Mouse (Mus musculus): ENCODE data around the gene Srek1ip1. TPM values are rescaled to one million over a fixed set of nuclear protein-coding genes. Genes with fewer than 3 reads are reported as not detected.

Srek1ip1 gene
- total and polyA plus RNA-seq, 2 experiments = 5.1 to 6.7 TPM

GRCm38 (mm10) chr13:104821908-104822307, 29.6 kb downstream of the Srek1ip1 start:
- TF ChIP-seq CTCF (IDR thresholded peaks at IDR 0.05; ENCODE audit: low read depth, low read length) (no peak), POLR2A (IDR thresholded peaks at IDR 0.05; ENCODE audit: extremely low read depth, insufficient read depth, low read length) (no peak)
- 93% methylated on average over 1 of the region's 1 CpGs for WGBS
- no peak overlapping the region for H3K27ac ChIP-seq (replicated peaks; ENCODE audit: insufficient read depth, low read depth, low read length)
- no peak for DNase-seq (ENCODE audit: extremely low read depth, low read depth, low spot score)
- H3K36me3 ChIP-seq (ENCODE audit: control insufficient read depth, insufficient read depth, low read length) = peaks cover under 1% of the 10 kb centered on the region
- H3K9ac ChIP-seq (ENCODE audit: low read depth, low read length) = no peak overlapping the region
- H3K4me1 ChIP-seq (ENCODE audit: control insufficient read depth, insufficient read depth, low read length) = no peaks in the 10 kb centered on the region; the same call in 1 of the 2 replicates
- no peak overlapping the region for H3K4me3 ChIP-seq (ENCODE audit: insufficient read depth, low read depth, low read length)
- H3K79me2 ChIP-seq (ENCODE audit: control insufficient read depth, insufficient read depth, low read length) = peaks cover 8% of the 10 kb centered on the region; the same call in 1 of the 2 replicates
- no peaks in the 10 kb centered on the region for H3K27me3 ChIP-seq (ENCODE audit: control insufficient read depth, insufficient read depth, low read length)

DNA sequence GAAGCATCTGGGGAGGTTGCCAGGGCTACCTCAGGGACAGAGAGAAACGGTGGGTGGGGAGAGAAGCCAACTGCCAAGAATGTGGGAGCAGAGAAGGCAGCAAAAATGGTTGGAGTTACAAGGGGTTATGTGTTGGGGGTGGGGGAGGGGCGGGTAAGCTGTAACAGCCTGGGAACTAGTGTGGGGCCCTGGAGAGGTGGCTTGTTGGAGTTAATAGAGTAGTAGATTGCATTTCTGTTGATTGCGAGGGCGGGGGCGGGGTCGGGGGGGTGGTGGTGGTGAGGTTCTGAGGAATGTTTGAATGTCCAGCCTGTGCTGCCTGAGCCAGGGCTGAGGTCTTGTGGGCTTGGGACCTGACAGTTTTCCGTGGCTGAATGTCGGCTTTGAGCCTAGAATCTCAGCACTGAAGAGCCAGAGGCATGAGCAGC, 30.1 kb downstream of the Srek1ip1 start:
- Histone ChIP-seq H3K27me3 (ENCODE audit: control insufficient read depth, insufficient read depth, low read length) (no peaks in the 10 kb centered on the region), H3K27ac (replicated peaks; ENCODE audit: insufficient read depth, low read depth, low read length) (no peak overlapping the region), H3K36me3 (ENCODE audit: control insufficient read depth, insufficient read depth, low read length) (peaks cover 4% of the 10 kb centered on the region), H3K4me3 (ENCODE audit: insufficient read depth, low read depth, low read length) (no peak overlapping the region), H3K79me2 (ENCODE audit: control insufficient read depth, insufficient read depth, low read length) (peaks cover 8% of the 10 kb centered on the region; the same call in 1 of the 2 replicates), H3K9ac (ENCODE audit: low read depth, low read length) (no peak overlapping the region), H3K4me1 (ENCODE audit: control insufficient read depth, insufficient read depth, low read length) (no peaks in the 10 kb centered on the region; the same call in 1 of the 2 replicates)
- TF ChIP-seq POLR2A (IDR thresholded peaks at IDR 0.05; ENCODE audit: extremely low read depth, insufficient read depth, low read length) (no peak), CTCF (IDR thresholded peaks at IDR 0.05; ENCODE audit: low read depth, low read length) (no peak)
- WGBS = 63% methylated on average over 8 of the region's 8 CpGs
- no peak for DNase-seq (ENCODE audit: extremely low read depth, low read depth, low spot score)

DNA sequence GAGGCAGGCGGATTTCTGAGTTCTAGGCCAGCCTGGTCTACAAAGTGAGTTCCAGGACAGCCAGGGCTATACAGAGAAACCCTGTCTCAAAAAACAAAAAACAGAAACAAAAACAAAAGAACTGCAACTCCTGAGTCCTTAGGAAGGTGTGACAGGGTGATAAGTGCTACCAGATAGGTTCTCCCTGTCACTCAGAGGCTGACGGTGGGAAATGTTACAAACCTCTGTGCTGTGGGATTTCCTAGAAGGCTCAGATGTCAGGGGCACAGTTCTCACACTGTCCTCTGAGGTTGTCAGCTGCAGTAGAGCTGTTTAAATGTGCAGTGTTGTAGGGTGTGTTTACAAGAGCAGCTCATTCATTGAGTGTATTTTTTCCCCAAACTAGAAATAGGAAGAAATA, 33.2 kb downstream of the Srek1ip1 start:
- Histone ChIP-seq H3K79me2 (ENCODE audit: control insufficient read depth, insufficient read depth, low read length) (no peaks in the 10 kb centered on the region), H3K36me3 (ENCODE audit: control insufficient read depth, insufficient read depth, low read length) (peaks cover 14% of the 10 kb centered on the region), H3K4me1 (ENCODE audit: control insufficient read depth, insufficient read depth, low read length) (no peaks in the 10 kb centered on the region), H3K9ac (ENCODE audit: low read depth, low read length) (no peak overlapping the region), H3K27ac (replicated peaks; ENCODE audit: insufficient read depth, low read depth, low read length) (no peak overlapping the region), H3K27me3 (ENCODE audit: control insufficient read depth, insufficient read depth, low read length) (no peaks in the 10 kb centered on the region), H3K4me3 (ENCODE audit: insufficient read depth, low read depth, low read length) (no peak overlapping the region)
- no peak for DNase-seq (ENCODE audit: extremely low read depth, low read depth, low spot score)
- no peak for TF ChIP-seq POLR2A (IDR thresholded peaks at IDR 0.05; ENCODE audit: extremely low read depth, insufficient read depth, low read length)
- no peak for TF ChIP-seq CTCF (IDR thresholded peaks at IDR 0.05; ENCODE audit: low read depth, low read length)
- WGBS = 96% methylated on average over 2 of the region's 2 CpGs

DNA sequence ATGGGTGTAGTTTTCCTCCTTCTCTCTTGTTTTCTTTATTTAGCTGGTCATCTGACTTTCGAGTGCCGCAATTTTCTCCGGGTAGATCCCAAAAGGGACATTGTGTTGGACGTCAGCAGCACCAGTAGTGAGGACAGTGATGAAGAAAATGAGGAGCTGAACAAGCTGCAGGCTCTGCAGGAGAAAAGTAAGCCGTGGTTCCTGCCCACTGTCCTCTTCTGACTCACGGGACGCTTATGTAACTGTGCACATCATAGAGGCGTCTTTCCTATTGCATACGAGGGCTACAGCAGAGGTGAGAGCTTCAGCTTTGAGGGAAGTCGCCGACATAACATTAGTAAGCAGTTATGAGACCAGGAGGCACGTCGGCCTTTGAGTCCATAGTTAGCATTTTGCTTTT, 40.5 kb downstream of the Srek1ip1 start:
- TF ChIP-seq POLR2A (IDR thresholded peaks at IDR 0.05; ENCODE audit: extremely low read depth, insufficient read depth, low read length) = no peak
- TF ChIP-seq CTCF (IDR thresholded peaks at IDR 0.05; ENCODE audit: low read depth, low read length) = no peak
- no peaks in the 10 kb centered on the region for H3K27me3 ChIP-seq (ENCODE audit: control insufficient read depth, insufficient read depth, low read length)
- WGBS = 95% methylated on average over 13 of the region's 13 CpGs
- no peak overlapping the region for H3K27ac ChIP-seq (replicated peaks; ENCODE audit: insufficient read depth, low read depth, low read length)
- no peak for DNase-seq (ENCODE audit: extremely low read depth, low read depth, low spot score)
- H3K9ac ChIP-seq (ENCODE audit: low read depth, low read length) = no peak overlapping the region
- H3K4me1 ChIP-seq (ENCODE audit: control insufficient read depth, insufficient read depth, low read length) = no peaks in the 10 kb centered on the region
- peaks cover 45% of the 10 kb centered on the region for H3K36me3 ChIP-seq (ENCODE audit: control insufficient read depth, insufficient read depth, low read length)
- H3K4me3 ChIP-seq (ENCODE audit: insufficient read depth, low read depth, low read length) = no peak overlapping the region
- H3K79me2 ChIP-seq (ENCODE audit: control insufficient read depth, insufficient read depth, low read length) = no peaks in the 10 kb centered on the region

- Histone ChIP-seq H3K79me2 (ENCODE audit: control insufficient read depth, insufficient read depth, low read length) (no peaks in the 10 kb centered on the region), H3K4me1 (ENCODE audit: control insufficient read depth, insufficient read depth, low read length) (no peaks in the 10 kb centered on the region), H3K9ac (ENCODE audit: low read depth, low read length) (no peak overlapping the region), H3K4me3 (ENCODE audit: insufficient read depth, low read depth, low read length) (no peak overlapping the region), H3K27me3 (ENCODE audit: control insufficient read depth, insufficient read depth, low read length) (no peaks in the 10 kb centered on the region), H3K36me3 (ENCODE audit: control insufficient read depth, insufficient read depth, low read length) (peaks cover 33% of the 10 kb centered on the region), H3K27ac (replicated peaks; ENCODE audit: insufficient read depth, low read depth, low read length) (no peak overlapping the region)
- 80% methylated on average over 7 of the region's 7 CpGs for WGBS
- DNase-seq (ENCODE audit: extremely low read depth, low read depth, low spot score) = no peak
- TF ChIP-seq CTCF (IDR thresholded peaks at IDR 0.05; ENCODE audit: low read depth, low read length) (no peak), POLR2A (IDR thresholded peaks at IDR 0.05; ENCODE audit: extremely low read depth, insufficient read depth, low read length) (no peak)
Measured at GRCm38 (mm10) chr13:104837628-104838027, 45.3 kb downstream of the Srek1ip1 start.

DNA sequence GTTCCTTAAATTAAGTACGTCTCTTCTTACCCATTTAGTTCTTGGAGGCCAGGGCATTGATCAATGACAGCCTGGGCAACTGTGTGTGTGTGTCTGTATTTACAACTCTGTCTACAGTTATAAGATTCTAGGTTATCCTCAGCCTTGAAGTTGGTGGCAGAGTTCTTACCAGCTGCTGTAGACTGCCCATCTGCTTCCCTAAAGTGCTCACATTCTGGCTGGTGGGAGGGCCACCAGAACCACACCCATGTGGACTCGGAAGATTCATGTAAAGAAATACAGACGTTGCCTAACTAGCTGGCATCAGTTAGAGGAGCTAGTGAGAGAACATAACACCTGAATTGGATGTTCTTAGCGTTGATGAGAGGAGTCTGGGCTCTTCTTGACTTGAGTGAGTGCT, 49.7 kb downstream of the Srek1ip1 start:
- H3K4me3 ChIP-seq (ENCODE audit: insufficient read depth, low read depth, low read length) = no peak overlapping the region
- WGBS = 65% methylated on average over 4 of the region's 4 CpGs
- H3K4me1 ChIP-seq (ENCODE audit: control insufficient read depth, insufficient read depth, low read length) = no peaks in the 10 kb centered on the region
- no peaks in the 10 kb centered on the region for H3K27me3 ChIP-seq (ENCODE audit: control insufficient read depth, insufficient read depth, low read length)
- no peak overlapping the region for H3K9ac ChIP-seq (ENCODE audit: low read depth, low read length)
- no peaks in the 10 kb centered on the region for H3K79me2 ChIP-seq (ENCODE audit: control insufficient read depth, insufficient read depth, low read length)
- TF ChIP-seq CTCF (IDR thresholded peaks at IDR 0.05; ENCODE audit: low read depth, low read length) (no peak), POLR2A (IDR thresholded peaks at IDR 0.05; ENCODE audit: extremely low read depth, insufficient read depth, low read length) (no peak)
- no peak overlapping the region for H3K27ac ChIP-seq (replicated peaks; ENCODE audit: insufficient read depth, low read depth, low read length)
- DNase-seq (ENCODE audit: extremely low read depth, low read depth, low spot score) = no peak
- peaks cover 12% of the 10 kb centered on the region for H3K36me3 ChIP-seq (ENCODE audit: control insufficient read depth, insufficient read depth, low read length)

Measured in liver, adult 2 months (tissue).